Mouse (Mus musculus) CH12F3 (cell line): ENCODE data around the gene Serpinb1b.
"Not testable (repeated sequence)": the region's sequence is repeated elsewhere in the genome, so short reads cannot be mapped to it uniquely, and the experiment has no call there.

Experiments used
- in situ Hi-C: fragments of 300-500 bp; cut with MboI; formaldehyde crosslinking; loops from 2 replicates; pipeline ENCODE4 v1.14.3; 2020; ENCODE audit warnings: low sequenced_read_pairs

Gene Serpinb1b

DNA sequence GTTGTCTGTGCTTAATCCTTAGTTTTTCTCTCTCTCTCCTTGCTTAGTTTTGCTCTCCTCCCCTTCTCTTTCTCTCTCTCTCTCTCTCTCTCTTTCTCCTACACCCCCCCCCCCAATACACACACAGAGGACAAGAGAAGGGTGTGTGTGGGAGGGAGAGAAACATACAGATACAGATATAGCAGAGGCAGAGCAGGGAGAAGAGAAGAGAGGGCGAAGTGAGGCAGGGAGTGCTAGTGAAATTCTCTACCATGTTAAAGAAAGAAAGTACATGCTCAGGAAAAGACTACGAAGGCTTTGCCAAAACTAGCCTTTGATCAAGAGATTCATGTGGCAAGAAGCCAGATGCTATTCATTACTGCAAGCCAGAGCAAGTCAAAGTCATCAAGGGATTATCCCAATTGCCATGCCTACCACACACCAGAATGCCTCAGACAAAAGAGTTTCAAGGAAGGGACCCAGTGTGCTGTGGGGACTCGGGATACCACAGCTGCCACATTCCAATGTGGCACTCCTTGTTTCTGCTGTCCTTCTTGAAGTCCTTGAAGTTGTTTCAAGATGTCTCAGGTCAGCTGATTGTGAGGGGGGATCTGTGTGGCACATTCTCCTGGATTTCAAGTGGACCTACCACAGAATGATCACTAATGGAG, at the start of gene Serpinb1b:
TSS of gene Serpinb1b (plus strand) at position 520 of the 650 bp plus-strand sequence.
- in situ Hi-C loops = loop anchor here (10.0 kb wide), 1 partner anchor 173 kb away; no protein-coding TSS in a partner anchor

- in situ Hi-C loops = not testable (repeated sequence)
Observed at GRCm38 (mm10) chr13:33029478-33029877, 48.9 kb upstream of the Serpinb1b start.

DNA sequence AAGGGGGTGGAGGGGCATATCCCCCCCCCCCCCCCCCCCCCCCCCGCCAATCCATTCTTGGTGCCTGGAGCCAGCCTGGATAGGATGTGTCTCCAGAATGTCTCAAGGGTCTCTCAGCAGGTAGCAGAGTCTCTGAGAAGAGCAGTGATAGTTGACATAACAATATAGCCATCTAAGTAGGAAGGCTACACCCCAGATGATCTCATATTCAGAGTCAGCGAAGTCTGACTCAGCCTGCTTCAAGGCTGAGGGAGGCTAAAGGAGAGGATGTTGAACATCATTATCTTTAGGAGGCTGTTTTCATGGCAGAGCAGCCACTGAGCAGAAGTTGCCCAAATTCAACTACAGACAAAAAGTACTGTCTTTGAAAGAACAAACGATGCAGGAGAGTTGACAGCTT, 48.1 kb upstream of the Serpinb1b start:
- in situ Hi-C loops = no loop called here

DNA sequence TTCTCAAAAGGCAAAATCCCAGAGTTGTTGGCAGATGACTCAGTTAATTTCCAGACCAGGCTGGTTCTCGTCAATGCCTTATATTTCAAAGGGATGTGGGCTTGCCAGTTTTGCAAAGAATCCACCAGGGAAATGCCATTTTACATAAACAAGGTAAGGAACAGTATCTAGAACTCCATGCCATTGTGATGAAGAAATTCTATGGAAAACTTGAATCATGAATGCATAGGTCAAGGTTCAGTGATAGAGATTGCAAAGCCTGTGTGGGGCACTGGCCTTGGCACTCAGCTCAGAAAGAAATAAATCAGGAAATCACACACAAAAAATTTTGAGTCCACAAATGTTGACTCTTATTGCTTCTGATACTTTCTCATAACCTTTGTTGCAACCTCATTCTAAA, 42.9 kb upstream of the Serpinb1b start:
- in situ Hi-C loops = no loop called here

- in situ Hi-C loops = no loop called here
Observed at GRCm38 (mm10) chr13:33043542-33043941, 34.8 kb upstream of the Serpinb1b start.

GRCm38 (mm10) chr13:33047234-33047633, 31.1 kb upstream of the Serpinb1b start:
- in situ Hi-C loops = no loop called here

DNA sequence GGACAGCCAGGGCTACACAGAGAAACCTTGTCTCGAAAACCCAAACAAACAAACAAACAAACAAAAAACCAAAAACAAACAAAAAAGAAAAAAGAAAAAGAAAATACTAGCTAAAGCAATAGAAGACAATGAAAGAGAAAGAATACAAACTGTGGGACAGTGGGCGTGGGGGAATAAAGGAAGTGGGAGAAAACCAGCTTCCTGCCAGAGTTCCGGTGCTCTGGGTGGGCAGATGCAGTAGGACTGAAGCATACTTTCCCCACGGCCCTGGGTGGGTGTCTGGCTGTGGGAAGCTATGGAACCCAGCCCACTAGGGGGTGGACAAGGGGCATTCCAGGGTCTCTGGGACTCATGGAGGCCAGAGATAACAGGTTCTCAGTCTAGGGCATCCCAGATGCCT, 30.2 kb upstream of the Serpinb1b start:
- in situ Hi-C loops = no loop called here

GRCm38 (mm10) chr13:33051697-33052096, 26.7 kb upstream of the Serpinb1b start:
- in situ Hi-C loops = no loop called here

DNA sequence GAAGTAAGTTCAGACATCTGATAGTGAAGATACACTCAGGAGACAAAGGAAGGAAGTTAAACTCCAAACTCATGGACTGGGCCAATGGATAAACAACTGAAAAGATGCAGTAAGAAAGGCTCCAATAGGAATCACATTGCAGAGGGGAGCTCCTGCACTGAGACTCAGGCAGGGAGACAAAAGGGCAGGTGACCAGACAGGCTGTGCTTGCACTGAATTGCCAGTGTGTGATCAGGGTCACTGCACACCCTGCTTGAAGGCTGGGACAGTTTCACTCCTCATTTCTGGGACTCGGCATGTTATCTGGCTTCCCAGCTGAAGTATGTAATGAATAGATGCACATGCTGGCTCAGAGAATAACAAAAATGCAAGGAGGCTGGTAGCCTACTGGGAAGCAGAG, 15.3 kb upstream of the Serpinb1b start:
- in situ Hi-C loops = no loop called here

GRCm38 (mm10) chr13:33067387-33067977, 10.9 kb upstream of the Serpinb1b start:
- in situ Hi-C loops = no loop called here

DNA sequence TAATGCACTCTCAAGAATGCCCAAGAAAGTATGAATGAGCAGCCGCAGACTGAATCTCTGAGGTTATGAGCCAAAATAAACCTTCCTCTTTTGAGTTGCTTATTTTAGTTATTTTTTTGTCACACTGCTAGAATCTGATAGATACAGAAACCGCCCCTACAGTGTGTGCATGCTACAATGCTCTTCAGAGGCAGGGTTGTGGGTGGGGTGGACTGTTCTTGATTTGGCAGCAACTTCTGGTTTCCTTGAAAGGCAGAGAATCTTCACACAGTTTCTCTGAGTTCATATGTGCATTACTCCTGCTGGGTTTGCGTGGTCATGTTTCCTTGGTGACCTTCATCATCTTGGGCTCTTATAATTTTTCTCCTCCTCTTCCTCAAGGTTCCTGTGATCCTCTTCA, 10.2 kb upstream of the Serpinb1b start:
- in situ Hi-C loops = no loop called here

GRCm38 (mm10) chr13:33071776-33072175, 6.6 kb upstream of the Serpinb1b start:
- in situ Hi-C loops = loop anchor here (10.0 kb wide), 1 partner anchor 167 kb away; no protein-coding TSS in a partner anchor

GRCm38 (mm10) chr13:33074029-33074428, 4.3 kb upstream of the Serpinb1b start:
- in situ Hi-C loops = loop anchor here (10.0 kb wide), 1 partner anchor 169 kb away; no protein-coding TSS in a partner anchor

- in situ Hi-C loops = loop anchor here (10.0 kb wide), 1 partner anchor 171 kb away; no protein-coding TSS in a partner anchor
Observed at GRCm38 (mm10) chr13:33076247-33076646, 2.1 kb upstream of the Serpinb1b start.

- in situ Hi-C loops = loop anchor here (10.0 kb wide), 1 partner anchor 172 kb away; no protein-coding TSS in a partner anchor
Observed at GRCm38 (mm10) chr13:33077026-33077685, 1.2 kb upstream of the Serpinb1b start.

DNA sequence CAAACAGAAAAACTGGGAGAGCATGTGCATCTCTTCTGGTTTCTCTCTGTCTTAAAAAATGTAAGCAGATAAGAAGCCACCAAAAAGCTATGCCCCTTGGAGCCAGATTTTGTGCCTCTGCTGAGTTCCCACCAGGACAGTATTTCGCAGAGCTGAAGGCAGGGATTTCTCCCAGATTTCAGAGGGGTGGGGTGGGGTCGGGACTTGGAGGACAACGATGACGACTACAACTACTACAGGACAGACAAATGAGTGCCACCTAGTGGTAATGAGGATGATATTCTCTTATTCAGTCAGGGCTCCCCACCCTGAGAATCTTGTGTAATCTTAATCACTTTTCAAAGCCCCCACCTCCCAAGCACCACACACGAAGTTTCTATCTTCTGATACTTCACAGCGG, 1.0 kb downstream of the Serpinb1b start:
- in situ Hi-C loops = loop anchor here (10.0 kb wide), 1 partner anchor 175 kb away; no protein-coding TSS in a partner anchor

GRCm38 (mm10) chr13:33080356-33080755, 2.0 kb downstream of the Serpinb1b start:
- in situ Hi-C loops = no loop called here

- in situ Hi-C loops = no loop called here
Observed at GRCm38 (mm10) chr13:33083834-33084233, 5.5 kb downstream of the Serpinb1b start.

- in situ Hi-C loops = no loop called here
Observed at GRCm38 (mm10) chr13:33084975-33085694, 6.8 kb downstream of the Serpinb1b start.

- in situ Hi-C loops = no loop called here
Observed at GRCm38 (mm10) chr13:33085695-33086432, 7.5 kb downstream of the Serpinb1b start.
